Mouse (Mus musculus) kidney, adult 2 months (tissue): ENCODE data around the gene Tubgcp6. TPM values are rescaled to one million over a fixed set of nuclear protein-coding genes. Genes with fewer than 3 reads are reported as not detected.

ENCODE experiments used
- DNase-seq: peaks from one replicate; pipeline ENCODE4 v3.0.0; 2021
- H3K27ac ChIP-seq: fragments of 200-500 bp; 2 replicates; pipeline ENCODE4 v1.5.1; 2012; ENCODE audit warnings: low read depth, low read length, control low read depth, inconsistent platforms; ENCODE audit not compliant: insufficient read depth
- H3K27me3 ChIP-seq: fragments of 200-500 bp; replicated peaks from 2 replicates; pipeline ENCODE4 v1.6.1; 2012; ENCODE audit warnings: mild to moderate bottlenecking, moderate library complexity, low read length, inconsistent platforms; ENCODE audit not compliant: control insufficient read depth, insufficient read depth
- H3K36me3 ChIP-seq: fragments of 200-500 bp; 2 replicates; pipeline ENCODE4 v1.6.1; 2012; ENCODE audit warnings: mild to moderate bottlenecking, moderate library complexity, low read length, inconsistent platforms; ENCODE audit not compliant: control insufficient read depth, insufficient read depth
- H3K4me1 ChIP-seq: fragments of 200-500 bp; 2 replicates; pipeline ENCODE4 v1.6.1; 2011; ENCODE audit warnings: low read length; ENCODE audit not compliant: control insufficient read depth, insufficient read depth
- H3K4me3 ChIP-seq: fragments of 200-500 bp; 2 replicates; pipeline ENCODE4 v1.5.1; 2011; ENCODE audit warnings: mild to moderate bottlenecking, low read depth, low read length, control low read depth; ENCODE audit not compliant: insufficient read depth
- CTCF ChIP-seq: fragments of 200-500 bp; conservative IDR thresholded peaks from 2 replicates; pipeline ENCODE4 v1.5.1; 2011; ENCODE audit warnings: low read depth, mild to moderate bottlenecking, control low read depth, low read length, moderate library complexity, mixed read lengths; ENCODE audit not compliant: insufficient read depth, insufficient read length
- POLR2A ChIP-seq: fragments of 200-500 bp; IDR thresholded peaks from one replicate; pipeline ENCODE4 v1.6.1; 2011; ENCODE audit warnings: low read depth, low read length, control low read depth
- WGBS: fragments of 180-500 bp; shearing (Covaris S2); methylation state at CpG from one replicate; pipeline ENCODE4 v1.1.7; 2018; 5-methylcytosine and 5-hydroxymethylcytosine counted together
- polyA plus RNA-seq: library from polyadenylated mRNA; depleted of rRNA; stranded (reverse); fragments of >200 nt; gene quantifications from 2 replicates; pipeline ENCODE4 v1.2.3, GENCODE M21; 2012

Tubgcp6 gene
- polyA plus RNA-seq, 1 experiment: 17.2 TPM

DNA sequence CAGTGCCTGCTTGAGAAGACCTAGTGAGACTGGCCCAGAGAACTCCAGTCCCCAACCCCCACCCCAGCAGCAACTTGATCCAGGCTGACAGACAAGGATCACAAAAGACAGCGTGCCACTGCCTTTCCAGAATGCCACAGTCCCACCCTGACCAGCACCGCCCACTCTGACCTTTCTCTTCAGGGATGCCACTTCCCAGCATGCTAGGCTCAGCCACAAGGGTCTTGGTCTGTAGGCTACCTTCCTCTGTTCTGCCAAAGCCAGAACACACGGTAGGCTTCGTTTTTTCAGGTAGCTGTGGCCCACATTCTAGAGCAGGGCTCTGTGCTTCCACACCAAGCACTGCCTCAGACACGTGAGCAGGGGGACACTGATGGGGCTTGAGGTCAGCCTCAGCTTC, 20.3 kb downstream of the Tubgcp6 start:
- Histone ChIP-seq H3K4me3 (no peak overlapping the region), H3K27me3 (no peaks in the 10 kb centered on the region), H3K36me3 (peaks cover 1% of the 10 kb centered on the region; the same call in 1 of the 2 replicates), H3K27ac (no peak overlapping the region), H3K4me1 (no peaks in the 10 kb centered on the region)
- 63% methylated on average over 5 of the region's 5 CpGs for WGBS
- no peak for DNase-seq
- TF ChIP-seq POLR2A: no peak
- no peak for TF ChIP-seq CTCF

DNA sequence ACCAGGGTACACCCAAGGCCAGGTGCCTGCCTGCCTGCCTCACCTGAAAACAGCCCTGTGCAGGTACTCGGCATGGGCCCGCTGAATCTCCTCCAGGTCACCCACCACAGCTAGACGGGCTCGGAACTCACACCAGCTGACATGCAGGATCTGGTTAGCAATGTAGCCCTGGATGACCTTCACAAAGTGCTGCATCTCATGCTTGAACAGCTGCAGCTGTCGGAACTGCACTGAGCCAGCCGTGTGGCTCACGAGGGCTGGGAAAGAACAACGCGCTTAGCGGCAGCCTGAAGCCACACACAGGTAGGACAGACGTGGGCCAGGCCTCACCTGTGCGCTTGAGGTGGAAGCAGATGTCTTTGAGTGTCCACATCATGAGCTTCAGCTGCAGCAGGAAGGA, 22.1 kb downstream of the Tubgcp6 start:
- WGBS: 58% methylated on average over 12 of the region's 12 CpGs
- TF ChIP-seq CTCF: 0 out of 2 replicates have a peak, but pooled peaks have one; percentile 7
- TF ChIP-seq POLR2A: no peak
- no peaks in the 10 kb centered on the region for H3K4me1 ChIP-seq
- H3K4me3 ChIP-seq: no peak overlapping the region
- DNase-seq: no peak
- H3K27ac ChIP-seq: no peak overlapping the region
- H3K36me3 ChIP-seq: peaks cover 1% of the 10 kb centered on the region; the same call in 1 of the 2 replicates
- H3K27me3 ChIP-seq: no peaks in the 10 kb centered on the region

DNA sequence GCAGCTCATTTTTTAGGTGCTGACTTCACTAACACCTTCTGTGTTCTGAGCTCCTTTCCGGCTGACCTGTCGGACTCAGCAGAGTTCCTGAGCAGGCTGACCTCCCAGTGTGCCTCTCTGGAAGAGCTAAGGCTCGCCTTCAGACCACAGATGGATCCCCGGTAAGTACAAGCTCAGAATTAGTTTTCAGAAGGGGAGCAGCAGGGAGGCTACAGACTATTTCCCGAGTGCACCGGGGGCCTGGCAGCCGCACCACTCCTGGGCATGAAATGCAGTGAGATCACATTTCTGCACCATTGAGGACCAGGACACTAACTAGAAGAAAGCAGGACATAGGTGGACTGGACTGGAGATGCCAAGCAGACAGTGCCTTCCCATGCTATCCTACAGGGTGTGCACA, 24.3 kb downstream of the Tubgcp6 start:
- Histone ChIP-seq H3K4me3 (no peak overlapping the region), H3K27ac (no peak overlapping the region), H3K4me1 (no peaks in the 10 kb centered on the region), H3K27me3 (no peaks in the 10 kb centered on the region), H3K36me3 (peaks cover 4% of the 10 kb centered on the region; the same call in 1 of the 2 replicates)
- 89% methylated on average over 7 of the region's 7 CpGs for WGBS
- no peak for TF ChIP-seq CTCF
- DNase-seq: no peak

DNA sequence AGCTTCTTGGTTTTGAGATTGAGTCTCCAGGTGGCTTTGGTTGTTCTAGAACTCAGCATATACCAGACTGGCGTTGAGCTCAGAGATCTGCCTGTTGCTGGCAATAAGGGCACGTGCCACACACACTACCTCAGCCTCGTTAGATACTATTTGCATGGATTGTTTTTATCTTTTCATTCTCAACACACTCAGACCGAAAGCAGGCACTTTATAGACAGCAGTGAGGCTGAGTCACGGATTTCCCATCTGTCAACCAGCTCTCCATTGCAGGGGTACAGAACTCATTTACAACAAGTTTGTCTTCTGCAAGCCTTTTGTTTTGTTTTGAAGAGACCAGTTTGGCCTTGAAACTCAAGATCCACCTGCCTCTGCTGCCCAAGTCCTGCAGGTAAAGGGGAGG, 25.5 kb downstream of the Tubgcp6 start:
- Histone ChIP-seq H3K27me3 (no peaks in the 10 kb centered on the region), H3K27ac (no peak overlapping the region), H3K4me3 (no peak overlapping the region), H3K36me3 (peaks cover 4% of the 10 kb centered on the region; the same call in 1 of the 2 replicates), H3K4me1 (no peaks in the 10 kb centered on the region)
- TF ChIP-seq POLR2A (no peak), CTCF (no peak)
- DNase-seq: no peak
- 91% methylated on average over 5 of the region's 5 CpGs for WGBS

DNA sequence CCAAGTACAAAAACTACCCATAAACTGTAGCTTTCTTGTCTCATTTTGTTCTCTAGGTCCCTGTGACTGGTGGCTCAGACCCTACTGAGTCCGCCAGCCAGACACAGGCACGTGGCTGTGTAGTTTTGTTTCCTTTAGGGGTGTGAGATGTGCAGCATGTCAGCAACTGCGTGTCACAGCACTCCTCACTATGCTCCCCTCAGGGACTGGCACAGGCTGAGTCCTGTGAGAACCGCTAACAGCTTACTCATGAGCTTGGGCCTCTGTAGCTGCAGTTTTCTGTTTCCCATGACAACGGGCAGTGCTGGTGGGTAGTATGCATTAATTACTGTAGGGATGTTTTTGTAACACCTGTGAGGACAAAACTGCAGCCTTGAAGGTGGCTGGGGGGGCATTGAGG, 30.7 kb downstream of the Tubgcp6 start:
- DNase-seq: no peak
- Histone ChIP-seq H3K27ac (no peak overlapping the region), H3K4me3 (no peak overlapping the region), H3K36me3 (peaks cover 2% of the 10 kb centered on the region; the same call in 1 of the 2 replicates), H3K4me1 (peaks cover 6% of the 10 kb centered on the region; the same call in 1 of the 2 replicates), H3K27me3 (no peaks in the 10 kb centered on the region)
- TF ChIP-seq POLR2A (no peak), CTCF (no peak)
- 75% methylated on average over 5 of the region's 5 CpGs for WGBS

DNA sequence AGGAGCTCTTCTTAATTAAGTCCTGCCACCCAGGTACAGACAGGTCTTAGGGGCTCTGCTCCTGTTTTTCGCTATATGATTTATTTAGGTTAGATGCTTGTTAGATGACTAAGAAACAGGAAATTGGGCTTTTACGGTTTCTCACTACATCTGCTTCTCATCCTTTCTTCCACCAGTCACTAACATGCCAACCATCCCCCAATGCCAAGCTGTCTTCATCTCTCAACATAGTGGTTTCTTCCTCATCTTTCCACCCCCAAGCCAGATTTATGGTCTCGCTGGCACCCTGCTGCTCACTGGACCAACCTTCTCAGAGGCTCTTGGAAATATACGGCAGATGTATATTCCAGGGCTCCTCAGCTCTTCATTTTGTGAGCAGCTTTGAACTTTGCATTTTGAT, 32.2 kb downstream of the Tubgcp6 start:
- WGBS: 86% methylated on average over 4 of the region's 4 CpGs
- Histone ChIP-seq H3K27me3 (no peaks in the 10 kb centered on the region), H3K4me3 (no peak overlapping the region), H3K4me1 (peaks cover 6% of the 10 kb centered on the region; the same call in 1 of the 2 replicates), H3K36me3 (peaks cover 2% of the 10 kb centered on the region; the same call in 1 of the 2 replicates), H3K27ac (no peak overlapping the region)
- no peak for TF ChIP-seq CTCF
- DNase-seq: no peak

DNA sequence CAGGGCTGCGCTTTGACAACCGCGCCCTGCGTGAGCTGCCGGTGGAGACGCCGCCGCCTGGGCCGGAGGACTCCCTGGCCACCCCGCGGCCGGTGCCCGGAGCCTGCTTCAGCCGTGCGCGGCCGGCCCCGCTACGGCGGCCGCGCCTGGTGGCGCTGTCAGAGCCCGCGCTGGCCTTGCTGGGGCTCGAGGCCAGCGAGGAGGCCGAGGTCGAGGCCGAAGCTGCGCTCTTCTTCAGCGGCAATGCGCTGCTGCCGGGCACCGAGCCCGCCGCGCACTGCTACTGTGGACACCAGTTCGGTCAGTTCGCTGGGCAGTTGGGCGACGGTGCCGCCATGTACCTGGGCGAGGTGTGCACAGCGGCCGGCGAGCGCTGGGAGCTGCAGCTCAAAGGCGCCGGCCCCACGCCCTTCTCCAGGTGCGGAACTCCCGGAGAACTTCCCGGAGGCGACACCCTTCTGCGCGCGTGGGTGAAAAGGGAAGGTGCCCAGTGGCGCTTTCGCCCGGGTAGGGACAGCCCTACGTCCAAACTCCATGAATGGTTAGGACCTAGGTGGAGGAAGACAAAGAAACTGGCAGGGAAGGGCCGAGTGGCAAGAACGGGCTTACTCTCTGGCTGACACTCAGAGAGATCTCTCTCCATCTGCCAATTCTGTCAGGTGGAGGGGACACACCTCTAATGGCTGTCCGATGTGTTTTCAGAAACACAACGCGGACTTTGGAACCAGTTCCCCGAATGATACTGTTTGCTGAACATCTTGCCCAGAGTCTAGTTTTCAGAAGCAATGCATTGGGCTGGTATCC, 33.5 kb downstream of the Tubgcp6 start:
- TF ChIP-seq CTCF: no peak
- TF ChIP-seq POLR2A: no peak
- DNase-seq: peak; percentile 90
- no peaks in the 10 kb centered on the region; the same call in none of the 2 replicates for H3K36me3 ChIP-seq

More for the DNA sequence above, 33.5 kb downstream of the Tubgcp6 start:
- Histone ChIP-seq H3K27me3 (no peaks in the 10 kb centered on the region), H3K4me1 (peaks cover 6% of the 10 kb centered on the region; the same call in 1 of the 2 replicates), H3K4me3 (peak overlapping the region; percentile 87), H3K27ac (peak overlapping the region; percentile 84)
- WGBS: 1% methylated on average over 68 of the region's 68 CpGs
